Mouse (Mus musculus): ENCODE measurements around the gene Htr1d. TPM values are rescaled to one million over a fixed set of nuclear protein-coding genes. Genes with fewer than 3 reads are reported as not detected.

The Htr1d gene
- polyA plus RNA-seq, 1 experiment from 2014 or later, result 0.17 TPM

DNA sequence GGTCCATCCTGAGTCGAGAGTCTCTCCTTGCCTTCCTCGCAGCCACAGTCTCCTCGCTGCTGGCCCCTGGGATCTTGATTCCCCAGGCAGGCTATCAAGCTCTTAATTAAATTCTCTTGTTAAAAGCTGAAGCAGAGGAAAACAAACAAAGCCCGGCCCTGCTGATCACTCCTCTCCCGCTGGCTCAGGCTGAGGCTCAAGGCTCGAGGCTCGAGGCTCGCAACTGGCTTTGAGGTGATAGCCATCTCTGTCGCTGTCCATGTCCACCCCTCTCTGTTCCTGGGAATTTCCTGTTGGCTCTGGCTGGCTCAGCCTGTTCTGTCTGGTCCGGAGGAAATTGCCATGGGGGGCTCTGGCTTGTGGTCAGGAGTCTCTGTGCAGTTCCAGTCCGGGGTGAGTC is 4.4 kb upstream of the Htr1d start:
- Histone ChIP-seq H3K4me1 (ENCODE audit: control insufficient read depth, insufficient read depth, low read length) (no peaks in the 10 kb centered on the region; the same call in 1 of the 2 replicates), H3K4me3 (ENCODE audit: low read depth, low read length) (no peak overlapping the region), H3K27me3 (ENCODE audit: control insufficient read depth, insufficient read depth, low read length) (peaks cover 11% of the 10 kb centered on the region), H3K4me2 (ENCODE audit: low read depth) (no peak overlapping the region), H3K36me3 (ENCODE audit: control insufficient read depth, insufficient read depth, low read length) (no peaks in the 10 kb centered on the region), H3K27ac (ENCODE audit: low read depth, low read length) (no peak overlapping the region), H3K9me3 (ENCODE audit: control insufficient read depth, low read length) (no peaks in the 10 kb centered on the region), H3K9ac (ENCODE audit: low read length) (no peak overlapping the region)
- DNase-seq (ENCODE audit: low spot score) (no peak), ATAC-seq (ENCODE audit: insufficient read depth, low FRiP score, low TSS enrichment) (no peak)
- 37% methylated on average over 11 of the region's 11 CpGs for WGBS

DNA sequence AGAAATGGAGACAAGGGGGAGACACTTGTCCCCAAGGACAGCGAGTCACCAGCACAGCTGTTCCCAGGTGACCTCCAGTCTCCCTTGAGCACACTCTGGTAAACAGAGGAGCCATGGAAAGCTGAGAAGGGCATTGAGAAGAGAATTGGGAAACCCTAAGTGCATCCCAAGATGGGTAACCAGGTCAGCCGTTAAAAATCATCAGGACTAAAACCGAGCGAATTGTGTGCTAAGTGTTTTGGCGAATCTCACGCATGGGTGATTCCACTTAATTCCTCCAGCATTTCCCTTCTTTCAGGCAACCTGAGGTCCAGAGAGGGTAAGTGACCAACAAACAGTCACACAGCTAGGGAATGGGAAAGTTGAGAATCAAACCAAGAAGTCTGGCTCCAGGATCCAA is 3.9 kb upstream of the Htr1d start:
- peaks cover 15% of the 10 kb centered on the region for H3K27me3 ChIP-seq (ENCODE audit: control insufficient read depth, insufficient read depth, low read length)
- 77% methylated on average over 6 of the region's 6 CpGs for WGBS
- no peak for DNase-seq (ENCODE audit: low spot score)
- no peak overlapping the region for H3K4me2 ChIP-seq (ENCODE audit: low read depth)
- no peak overlapping the region for H3K4me3 ChIP-seq (ENCODE audit: low read depth, low read length)
- H3K9ac ChIP-seq (ENCODE audit: low read length), result no peak overlapping the region
- ATAC-seq (ENCODE audit: insufficient read depth, low FRiP score, low TSS enrichment), result no peak
- peaks cover 2% of the 10 kb centered on the region for H3K4me1 ChIP-seq (ENCODE audit: control insufficient read depth, insufficient read depth, low read length)
- no peaks in the 10 kb centered on the region for H3K9me3 ChIP-seq (ENCODE audit: control insufficient read depth, low read length)
- no peak overlapping the region for H3K27ac ChIP-seq (ENCODE audit: low read depth, low read length)
- no peaks in the 10 kb centered on the region for H3K36me3 ChIP-seq (ENCODE audit: control insufficient read depth, insufficient read depth, low read length)

DNA sequence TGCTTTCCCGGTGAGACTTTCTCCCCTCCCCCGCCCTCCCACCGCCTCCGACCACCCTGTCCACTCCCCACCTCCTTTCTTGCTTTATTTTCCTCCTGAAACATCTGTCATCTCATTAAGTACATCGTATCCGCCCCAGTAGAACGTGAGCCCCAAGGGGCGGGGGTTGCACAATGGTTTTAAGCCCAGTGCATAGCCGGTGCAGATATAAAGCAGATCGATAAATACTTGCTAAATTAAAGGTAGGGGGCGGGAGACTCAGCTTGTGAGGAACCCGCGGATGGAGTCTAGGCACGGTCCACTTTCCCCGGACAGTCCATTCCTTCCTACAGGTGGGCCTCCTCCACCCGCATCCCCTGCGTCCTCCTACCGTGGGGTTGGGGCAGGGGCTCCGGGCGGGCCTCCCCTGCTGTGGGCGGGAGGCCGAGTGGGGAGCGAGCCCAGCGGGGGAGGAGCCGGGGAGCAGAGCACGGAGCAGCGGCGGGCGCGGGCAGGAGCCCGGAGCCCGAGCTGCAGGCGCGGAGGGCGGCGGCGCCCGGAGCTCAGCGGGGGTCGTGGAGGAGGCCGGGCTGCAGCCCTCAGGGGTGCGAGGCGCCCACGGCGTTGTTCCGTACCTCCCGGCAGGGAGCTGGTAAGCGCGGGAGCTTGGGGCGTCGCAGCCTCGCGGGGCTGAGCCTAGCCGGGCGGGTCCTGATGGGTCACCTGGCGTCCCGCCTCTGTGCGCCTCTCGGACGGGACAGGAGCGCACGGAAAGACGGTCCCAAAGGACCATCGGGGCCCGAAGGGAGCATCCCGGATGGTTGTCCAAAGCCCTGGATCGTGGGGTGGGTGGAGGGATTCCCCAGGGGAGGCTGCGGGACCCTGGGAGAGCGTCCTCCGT is 1.0 kb downstream of the Htr1d start:
- peaks cover 8% of the 10 kb centered on the region for H3K4me1 ChIP-seq (ENCODE audit: control insufficient read depth, insufficient read depth, low read length)
- H3K36me3 ChIP-seq (ENCODE audit: control insufficient read depth, insufficient read depth, low read length), result no peaks in the 10 kb centered on the region
- H3K4me3 ChIP-seq (ENCODE audit: low read depth, low read length), result peak overlapping the region; percentile 24
- DNase-seq (ENCODE audit: low spot score) (no peak), ATAC-seq (ENCODE audit: insufficient read depth, low FRiP score, low TSS enrichment) (no peak)
- H3K27me3 ChIP-seq (ENCODE audit: control insufficient read depth, insufficient read depth, low read length), result peaks cover 27% of the 10 kb centered on the region
- H3K9me3 ChIP-seq (ENCODE audit: control insufficient read depth, low read length), result no peaks in the 10 kb centered on the region
- H3K27ac ChIP-seq (ENCODE audit: low read depth, low read length), result no peak overlapping the region
- WGBS, result 1% methylated on average over 62 of the region's 70 CpGs
- H3K4me2 ChIP-seq (ENCODE audit: low read depth), result peak overlapping the region; percentile 46
- H3K9ac ChIP-seq (ENCODE audit: low read length), result peak overlapping the region; percentile 2; the same call in 1 of the 2 replicates

DNA sequence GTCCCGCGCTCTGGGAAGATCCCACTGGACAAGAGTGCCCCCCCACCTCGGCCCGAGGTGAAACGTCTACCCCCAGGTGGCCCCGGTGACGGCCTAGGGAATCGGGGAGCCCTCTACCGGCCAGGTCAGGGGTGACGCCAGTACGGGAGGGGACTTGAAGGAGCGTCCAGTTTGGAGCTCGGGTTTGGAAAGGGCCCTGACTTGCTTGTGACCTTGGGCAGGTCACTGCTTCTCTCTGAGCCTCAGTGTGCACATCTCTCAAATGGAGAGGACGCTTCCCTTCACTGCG is 1.6 kb downstream of the Htr1d start:
- Histone ChIP-seq H3K36me3 (ENCODE audit: control insufficient read depth, insufficient read depth, low read length) (no peaks in the 10 kb centered on the region), H3K27ac (ENCODE audit: low read depth, low read length) (no peak overlapping the region), H3K9me3 (ENCODE audit: control insufficient read depth, low read length) (no peaks in the 10 kb centered on the region), H3K4me2 (ENCODE audit: low read depth) (peak overlapping the region; percentile 46), H3K4me1 (ENCODE audit: control insufficient read depth, insufficient read depth, low read length) (peaks cover 8% of the 10 kb centered on the region), H3K4me3 (ENCODE audit: low read depth, low read length) (peak overlapping the region; percentile 24), H3K9ac (ENCODE audit: low read length) (no peak overlapping the region), H3K27me3 (ENCODE audit: control insufficient read depth, insufficient read depth, low read length) (peaks cover 27% of the 10 kb centered on the region)
- WGBS, result 4% methylated on average over 15 of the region's 15 CpGs
- ATAC-seq (ENCODE audit: insufficient read depth, low FRiP score, low TSS enrichment) (no peak), DNase-seq (ENCODE audit: low spot score) (no peak)

DNA sequence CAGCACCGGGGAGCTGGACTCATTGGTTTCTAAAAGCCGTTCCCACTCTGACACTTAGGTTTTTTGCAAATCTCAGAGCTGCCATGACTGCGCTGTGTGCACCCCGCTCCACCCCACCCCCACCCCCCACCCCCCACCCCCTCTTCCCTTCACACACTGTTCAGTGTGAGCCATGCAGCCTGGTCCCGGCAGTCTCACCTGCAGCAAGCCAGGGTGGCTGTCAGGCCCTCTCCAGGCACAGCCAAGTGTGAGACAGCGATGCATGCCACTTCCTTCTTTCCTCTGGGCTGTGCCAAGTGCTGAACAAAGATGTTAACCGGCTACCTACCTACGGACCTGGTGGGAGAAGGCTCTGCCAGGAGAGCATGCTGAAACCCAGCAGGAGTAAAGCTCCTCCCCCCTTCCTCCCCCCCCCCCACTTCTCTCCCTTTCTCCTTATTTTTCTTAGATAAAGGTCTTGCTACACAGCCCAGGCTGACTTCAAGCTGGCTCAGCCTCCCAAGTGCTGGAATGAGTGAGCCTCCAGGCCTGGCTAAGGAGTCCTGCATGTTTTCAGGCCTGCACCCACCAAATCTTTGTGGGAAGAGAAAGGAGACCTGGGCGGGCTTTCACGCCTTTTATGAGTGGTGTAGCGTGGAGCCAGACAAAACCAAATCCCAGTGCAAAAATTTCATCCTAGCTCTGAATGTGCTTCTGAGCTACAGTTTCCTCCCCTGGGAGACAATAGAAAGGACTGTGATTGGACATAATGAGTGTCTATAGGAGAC is 7.5 kb downstream of the Htr1d start:
- H3K9ac ChIP-seq (ENCODE audit: low read length), result no peak overlapping the region
- WGBS, result 41% methylated on average over 10 of the region's 11 CpGs
- H3K4me1 ChIP-seq (ENCODE audit: control insufficient read depth, insufficient read depth, low read length), result no peaks in the 10 kb centered on the region
- no peaks in the 10 kb centered on the region for H3K9me3 ChIP-seq (ENCODE audit: control insufficient read depth, low read length)
- DNase-seq (ENCODE audit: low spot score), result no peak
- H3K27ac ChIP-seq (ENCODE audit: low read depth, low read length), result no peak overlapping the region
- no peak overlapping the region for H3K4me2 ChIP-seq (ENCODE audit: low read depth)
- ATAC-seq (ENCODE audit: insufficient read depth, low FRiP score, low TSS enrichment), result no peak
- no peaks in the 10 kb centered on the region for H3K36me3 ChIP-seq (ENCODE audit: control insufficient read depth, insufficient read depth, low read length)
- no peaks in the 10 kb centered on the region for H3K27me3 ChIP-seq (ENCODE audit: control insufficient read depth, insufficient read depth, low read length)
- H3K4me3 ChIP-seq (ENCODE audit: low read depth, low read length), result no peak overlapping the region

DNA sequence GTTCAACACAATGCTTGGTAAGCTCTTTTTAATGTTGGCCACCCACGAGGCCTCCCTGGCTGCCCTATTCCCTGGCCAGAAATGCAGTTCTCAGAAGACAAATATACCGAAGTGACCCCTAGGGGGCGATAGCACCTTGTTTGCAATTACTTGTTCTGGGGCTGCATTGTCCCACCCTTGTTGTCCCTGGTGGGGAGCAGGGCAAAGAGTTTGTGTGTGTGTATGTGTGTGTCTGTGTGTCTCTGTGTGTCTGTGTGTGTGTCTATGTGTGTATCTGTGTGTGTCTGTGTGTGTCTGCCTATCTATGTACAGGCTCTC is 8.0 kb downstream of the Htr1d start:
- 1% methylated on average over 3 of the region's 3 CpGs for WGBS
- DNase-seq (ENCODE audit: low spot score) (peak; percentile 77), ATAC-seq (ENCODE audit: insufficient read depth, low FRiP score, low TSS enrichment) (peak; percentile 35; the same call in 1 of the 2 replicates)
- no peaks in the 10 kb centered on the region for H3K9me3 ChIP-seq (ENCODE audit: control insufficient read depth, low read length)
- no peaks in the 10 kb centered on the region for H3K4me1 ChIP-seq (ENCODE audit: control insufficient read depth, insufficient read depth, low read length)
- H3K36me3 ChIP-seq (ENCODE audit: control insufficient read depth, insufficient read depth, low read length), result no peaks in the 10 kb centered on the region
- H3K27ac ChIP-seq (ENCODE audit: low read depth, low read length), result no peak overlapping the region
- H3K27me3 ChIP-seq (ENCODE audit: control insufficient read depth, insufficient read depth, low read length), result no peaks in the 10 kb centered on the region
- H3K4me2 ChIP-seq (ENCODE audit: low read depth), result no peak overlapping the region
- no peak overlapping the region for H3K4me3 ChIP-seq (ENCODE audit: low read depth, low read length)
- H3K9ac ChIP-seq (ENCODE audit: low read length), result no peak overlapping the region

DNA sequence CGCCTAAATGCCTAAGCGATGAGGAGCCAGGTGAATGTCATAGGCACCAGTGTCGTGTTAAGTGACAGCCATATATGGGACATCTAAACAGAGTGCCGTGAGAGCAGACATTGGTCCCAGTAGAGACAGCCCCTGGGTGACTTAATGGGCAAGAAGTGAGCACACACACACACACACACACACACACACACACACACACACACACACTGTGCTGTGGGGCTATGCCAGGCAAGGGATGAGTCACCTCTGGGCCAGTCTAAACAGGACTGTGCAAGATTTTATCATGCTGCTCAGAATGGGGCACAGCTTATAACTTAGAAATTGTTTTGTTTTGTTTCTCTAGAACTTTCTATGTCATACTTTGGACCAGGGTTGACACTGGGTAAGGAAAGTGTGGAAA is 10.7 kb downstream of the Htr1d start:
- Histone ChIP-seq H3K27ac (ENCODE audit: low read depth, low read length) (no peak overlapping the region), H3K9ac (ENCODE audit: low read length) (no peak overlapping the region), H3K4me2 (ENCODE audit: low read depth) (no peak overlapping the region), H3K36me3 (ENCODE audit: control insufficient read depth, insufficient read depth, low read length) (no peaks in the 10 kb centered on the region), H3K27me3 (ENCODE audit: control insufficient read depth, insufficient read depth, low read length) (no peaks in the 10 kb centered on the region), H3K9me3 (ENCODE audit: control insufficient read depth, low read length) (no peaks in the 10 kb centered on the region), H3K4me1 (ENCODE audit: control insufficient read depth, insufficient read depth, low read length) (no peaks in the 10 kb centered on the region), H3K4me3 (ENCODE audit: low read depth, low read length) (no peak overlapping the region)
- ATAC-seq (ENCODE audit: insufficient read depth, low FRiP score, low TSS enrichment) (no peak), DNase-seq (ENCODE audit: low spot score) (no peak)
- WGBS, result 88% methylated on average over 4 of the region's 4 CpGs

DNA sequence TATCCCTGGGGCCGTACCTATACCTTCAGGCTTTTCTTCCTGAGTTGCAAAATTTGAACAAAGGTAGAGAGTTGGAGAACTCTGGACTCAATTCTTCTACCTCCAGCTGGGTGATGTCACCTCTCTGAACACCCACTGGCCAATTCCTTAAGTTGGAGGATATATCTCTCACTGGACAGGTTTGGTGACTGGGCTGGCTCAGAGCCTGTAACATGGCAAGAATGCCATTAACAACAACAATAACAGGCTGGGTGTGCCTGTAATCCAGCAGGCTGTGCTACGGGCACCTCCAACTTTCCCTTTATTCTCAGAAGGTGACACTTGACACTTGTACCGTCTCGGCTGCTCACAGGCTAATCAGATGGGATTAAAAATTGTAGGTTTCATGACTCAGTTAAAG is 15.8 kb downstream of the Htr1d start:
- Histone ChIP-seq H3K9me3 (ENCODE audit: control insufficient read depth, low read length) (no peaks in the 10 kb centered on the region), H3K36me3 (ENCODE audit: control insufficient read depth, insufficient read depth, low read length) (no peaks in the 10 kb centered on the region), H3K27me3 (ENCODE audit: control insufficient read depth, insufficient read depth, low read length) (no peaks in the 10 kb centered on the region), H3K4me2 (ENCODE audit: low read depth) (no peak overlapping the region), H3K4me1 (ENCODE audit: control insufficient read depth, insufficient read depth, low read length) (no peaks in the 10 kb centered on the region), H3K27ac (ENCODE audit: low read depth, low read length) (no peak overlapping the region), H3K4me3 (ENCODE audit: low read depth, low read length) (no peak overlapping the region), H3K9ac (ENCODE audit: low read length) (no peak overlapping the region)
- no peak for DNase-seq (ENCODE audit: low spot score)
- 69% methylated on average over 4 of the region's 4 CpGs for WGBS
- ATAC-seq (ENCODE audit: insufficient read depth, low FRiP score, low TSS enrichment), result no peak
